Mouse (Mus musculus) hindbrain, embryonic 16.5 days (tissue): ENCODE measurements around the gene Kdelr3. TPM values are rescaled to one million over a fixed set of nuclear protein-coding genes. Genes with fewer than 3 reads are reported as not detected.

ENCODE experiments used
- microRNA-seq: library from miRNA; unstranded; fragments of <30 nt; microRNA quantifications from one replicate; pipeline ENCODE4, GENCODE M21; 2017
- polyA plus RNA-seq: library from polyadenylated mRNA; unstranded; fragments of >200 nt; fragmentation: Nextera tagmentation; extraction: Ambion mirVana; gene quantifications from 2 replicates; pipeline ENCODE4 v1.2.1, GENCODE M21; 2015

The Kdelr3 gene
- polyA plus RNA-seq, 1 experiment from 2014 or later, result 11.6 TPM

Small RNA genes within 50 kb of the gene (microRNA-seq; reads per million reads assigned to microRNA genes)
- gene Gm44302, result not detected

Other genes starting within 250 kb of the Kdelr3 start
- gene Baiap2l2, start 230.9 kb upstream of the Kdelr3 start, polyA plus RNA-seq, result 3.1 and 5.4 TPM in 2 replicates
- 23.0 and 29.3 TPM in 2 replicates for gene Pla2g6, start 188.0 kb upstream of the Kdelr3 start, polyA plus RNA-seq
- gene Maff, start 169.8 kb upstream of the Kdelr3 start, polyA plus RNA-seq, result 1.1 and 1.2 TPM in 2 replicates
- gene Tmem184b, start 112.8 kb upstream of the Kdelr3 start, polyA plus RNA-seq, result 42.4 and 54.9 TPM in 2 replicates
- 132 and 147 TPM in 2 replicates for gene Csnk1e, start 60.8 kb upstream of the Kdelr3 start, polyA plus RNA-seq
- gene Kcnj4, start 11.2 kb upstream of the Kdelr3 start, polyA plus RNA-seq, result 0.09 TPM in 1 of 2 replicates, not detected in the other
- 42.9 and 44.6 TPM in 2 replicates for gene Ddx17, start 30.3 kb downstream of the Kdelr3 start, polyA plus RNA-seq
- 0.99 and 1.3 TPM in 2 replicates for gene Dmc1, start 88.7 kb downstream of the Kdelr3 start, polyA plus RNA-seq
- 3.0 and 3.5 TPM in 2 replicates for gene Fam227a, start 142.5 kb downstream of the Kdelr3 start, polyA plus RNA-seq
- 93.8 and 101 TPM in 2 replicates for gene Cby1, start 142.8 kb downstream of the Kdelr3 start, polyA plus RNA-seq
- gene Tomm22, start 154.4 kb downstream of the Kdelr3 start, polyA plus RNA-seq, result 220 and 251 TPM in 2 replicates
- gene Josd1, start 171.5 kb downstream of the Kdelr3 start, polyA plus RNA-seq, result 19.1 and 21.5 TPM in 2 replicates
- 46.0 and 51.5 TPM in 2 replicates for gene Gtpbp1, start 174.4 kb downstream of the Kdelr3 start, polyA plus RNA-seq
- 4.6 and 4.7 TPM in 2 replicates for gene Sun2, start 226.1 kb downstream of the Kdelr3 start, polyA plus RNA-seq